Mouse (Mus musculus): ENCODE results near the gene Pkib.

Pkib gene

GRCm38 (mm10) chr10:57727666-57728065 is 95.9 kb downstream of the Pkib start:
- in situ Hi-C loops (cut with MboI; ENCODE audit: unreplicated experiment in 2 of 2), result loop anchor here (5.0 to 25.0 kb wide), 5 partner anchors 150 to 1410 kb away; no protein-coding TSS in a partner anchor

DNA sequence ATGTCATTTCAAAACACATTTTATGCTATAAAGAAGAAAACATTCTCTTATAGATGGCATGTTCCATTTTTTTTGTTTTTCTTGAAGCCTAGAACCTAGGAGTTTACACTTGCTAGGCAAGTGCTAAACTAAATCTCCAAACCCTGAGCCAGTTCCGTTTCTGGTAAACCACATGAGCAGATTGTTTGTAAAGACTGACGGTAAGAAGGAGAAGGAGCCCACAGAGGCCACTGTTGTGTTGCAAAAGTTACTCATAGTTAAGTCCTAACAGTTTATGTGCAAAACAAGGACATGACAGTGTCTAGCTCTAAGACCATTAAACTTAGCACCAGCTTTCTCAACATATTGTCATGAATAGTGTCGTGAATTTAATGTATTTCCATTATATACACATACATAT is 99.9 kb downstream of the Pkib start:
- in situ Hi-C loops (cut with MboI; ENCODE audit: unreplicated experiment in 2 of 2), result loop anchor here in 1 of 2 experiments (25.0 kb wide), 2 partner anchors 631 to 1406 kb away; no protein-coding TSS in a partner anchor

- in situ Hi-C loops (cut with MboI; ENCODE audit: unreplicated experiment in 2 of 2), result loop anchor here (10.0 to 25.0 kb wide), 3 partner anchors 276 to 1397 kb away; no protein-coding TSS in a partner anchor
Observed at GRCm38 (mm10) chr10:57740733-57741132, 109.0 kb downstream of the Pkib start.

GRCm38 (mm10) chr10:57741351-57741750 is 109.6 kb downstream of the Pkib start:
- in situ Hi-C loops (cut with MboI; ENCODE audit: unreplicated experiment in 2 of 2), result loop anchor here (10.0 to 25.0 kb wide), 3 partner anchors 277 to 1396 kb away; no protein-coding TSS in a partner anchor

GRCm38 (mm10) chr10:57743045-57743444 is 111.3 kb downstream of the Pkib start:
- in situ Hi-C loops (cut with MboI; ENCODE audit: unreplicated experiment in 2 of 2), result loop anchor here (10.0 to 25.0 kb wide), 3 partner anchors 278 to 1394 kb away; no protein-coding TSS in a partner anchor

DNA sequence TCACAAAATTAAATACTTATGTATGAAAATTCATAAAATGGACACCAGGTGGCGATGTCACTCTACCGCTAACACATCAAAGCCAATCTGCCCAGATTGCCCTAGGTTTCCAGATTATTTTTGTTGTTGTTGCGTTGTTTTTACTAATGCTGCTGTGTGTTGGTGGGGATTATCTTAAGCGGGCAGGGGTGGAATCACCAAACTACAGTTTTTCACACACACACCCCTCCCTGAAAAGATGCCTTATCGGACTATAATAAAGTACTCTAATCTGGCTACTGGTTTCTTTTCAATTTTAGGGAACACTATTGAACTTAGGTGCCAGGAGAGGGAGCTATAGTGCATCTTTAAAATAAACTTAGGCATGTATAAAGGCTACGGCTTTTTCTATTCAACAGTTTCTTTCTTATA is 111.8 kb downstream of the Pkib start:
- in situ Hi-C loops (cut with MboI; ENCODE audit: unreplicated experiment in 2 of 2), result loop anchor here (10.0 to 25.0 kb wide), 3 partner anchors 279 to 1394 kb away; no protein-coding TSS in a partner anchor

DNA sequence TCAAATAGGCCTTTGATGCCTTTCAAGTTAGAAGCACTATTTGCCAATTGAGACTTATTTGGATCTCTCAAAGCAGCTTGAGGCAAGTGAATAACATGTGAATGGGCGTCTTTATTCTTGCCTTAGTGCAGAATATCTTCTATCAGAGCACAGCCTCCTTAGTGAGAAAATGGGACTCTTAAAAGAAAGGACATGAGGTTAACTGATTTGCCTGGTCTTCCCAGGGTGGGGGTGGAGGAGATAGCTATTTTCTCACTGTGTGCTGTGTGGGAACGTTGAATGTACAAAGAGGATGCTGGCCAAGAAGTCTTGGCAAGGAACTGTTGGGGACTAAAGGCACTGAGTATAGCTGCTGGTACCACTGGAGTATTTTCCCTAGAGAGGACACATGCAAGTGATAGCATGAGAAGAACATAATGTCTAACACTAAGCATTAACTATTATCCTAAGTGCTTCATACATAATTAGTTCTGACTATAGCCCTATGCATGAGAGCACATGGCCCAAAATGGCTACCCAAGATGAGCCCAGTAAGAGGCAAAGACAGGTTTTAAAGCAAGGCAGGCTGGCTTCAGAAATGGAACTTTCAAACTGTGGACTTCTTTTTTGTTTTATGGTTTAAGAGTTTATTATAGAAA is 112.5 kb downstream of the Pkib start:
- in situ Hi-C loops (cut with MboI; ENCODE audit: unreplicated experiment in 2 of 2), result loop anchor here (10.0 to 25.0 kb wide), 3 partner anchors 279 to 1393 kb away; no protein-coding TSS in a partner anchor

DNA sequence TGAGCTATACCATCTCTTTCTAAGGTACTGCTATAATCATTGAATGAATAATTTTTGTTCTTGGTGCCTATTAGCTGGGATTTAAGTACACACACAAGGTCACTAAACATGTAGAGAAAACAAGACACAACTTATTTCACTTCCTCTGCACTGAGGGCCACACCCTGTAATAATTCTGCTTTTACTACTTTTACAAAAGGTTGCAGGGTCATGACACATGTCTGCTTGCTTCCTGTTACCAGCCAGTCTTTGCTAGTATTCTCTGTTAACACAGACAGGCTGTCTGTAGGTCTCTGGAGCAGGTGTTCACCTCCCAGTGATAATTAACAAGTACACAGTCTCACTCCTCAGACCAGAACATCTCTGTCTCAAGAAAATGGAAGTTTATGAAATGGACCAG is 113.7 kb downstream of the Pkib start:
- in situ Hi-C loops (cut with MboI; ENCODE audit: unreplicated experiment in 2 of 2), result loop anchor here (5.0 to 25.0 kb wide), 6 partner anchors 87 to 1392 kb away; no protein-coding TSS in a partner anchor

GRCm38 (mm10) chr10:57747127-57747526 is 115.3 kb downstream of the Pkib start:
- in situ Hi-C loops (cut with MboI; ENCODE audit: unreplicated experiment in 2 of 2), result loop anchor here (5.0 to 25.0 kb wide), 6 partner anchors 85 to 1390 kb away; no protein-coding TSS in a partner anchor

DNA sequence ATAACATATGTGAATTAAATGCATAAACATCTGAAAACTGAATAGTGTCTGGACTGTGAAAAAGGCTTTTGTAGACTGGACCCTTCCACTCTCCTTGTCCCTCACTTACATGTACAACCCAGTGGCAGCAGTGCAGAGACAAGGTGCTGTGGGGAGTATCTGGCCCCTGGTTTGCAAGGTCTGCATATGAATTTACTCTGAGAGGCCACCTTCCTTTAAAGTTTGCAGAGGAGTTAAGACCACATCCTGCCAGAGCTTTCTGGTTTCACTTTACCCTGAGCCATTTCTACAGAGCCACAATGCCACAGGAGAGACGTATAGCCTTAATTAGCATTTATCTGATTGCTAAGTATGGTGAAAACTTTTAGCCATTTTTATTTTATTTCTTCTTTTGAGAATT is 121.6 kb downstream of the Pkib start:
- in situ Hi-C loops (cut with MboI; ENCODE audit: unreplicated experiment in 2 of 2), result loop anchor here (10.0 kb wide), 1 partner anchor 501 kb away; the partner anchor contains the start of gene Gcc2 (in 2 of the 2)

DNA sequence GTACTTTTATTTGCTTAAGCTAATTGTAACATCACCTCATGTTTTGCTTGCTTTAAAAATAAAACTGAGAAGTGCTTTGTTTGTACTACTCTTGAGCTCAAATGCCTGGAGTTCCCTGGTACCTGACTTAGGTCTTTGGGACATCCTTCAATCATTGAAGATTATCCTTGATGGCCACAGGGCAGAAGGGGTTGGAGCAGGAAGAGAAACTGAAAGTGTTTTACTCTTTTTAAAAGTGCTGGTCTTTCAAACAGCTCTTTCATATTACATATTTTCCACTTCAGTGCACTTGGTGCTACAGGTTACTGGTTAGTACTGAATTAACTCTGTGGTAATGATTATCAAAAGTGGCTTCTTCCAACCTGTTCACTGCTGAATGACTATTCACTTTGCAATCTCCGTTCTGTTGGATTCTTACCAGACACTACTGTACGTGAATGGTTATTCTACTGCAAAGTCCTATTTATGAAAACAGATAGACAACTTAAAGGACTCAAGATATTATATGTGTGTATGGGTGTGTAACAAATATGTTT is 123.5 kb downstream of the Pkib start:
- in situ Hi-C loops (cut with MboI; ENCODE audit: unreplicated experiment in 2 of 2), result loop anchor here (10.0 kb wide), 1 partner anchor 500 kb away; the partner anchor contains the start of gene Gcc2 (in 2 of the 2)

DNA sequence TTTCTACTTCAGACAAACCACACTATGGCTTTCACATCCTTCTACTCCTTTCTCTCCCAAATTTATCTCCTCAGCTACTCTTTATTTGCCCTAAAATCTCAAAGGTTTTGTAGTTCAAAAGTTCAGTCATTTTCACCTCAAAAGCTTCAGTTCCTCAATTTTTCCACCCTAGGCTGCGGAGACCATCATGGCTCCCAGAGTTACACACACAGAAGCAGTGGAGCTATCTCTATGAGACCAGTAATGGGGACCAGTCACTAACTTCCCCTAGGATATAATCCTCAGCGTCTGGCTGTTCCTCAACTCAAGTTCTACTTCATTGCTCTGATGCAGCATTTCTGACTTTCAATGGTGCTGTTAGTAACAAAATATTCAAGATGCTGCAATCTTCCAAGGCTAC is 127.2 kb downstream of the Pkib start:
- in situ Hi-C loops (cut with MboI; ENCODE audit: unreplicated experiment in 2 of 2), result loop anchor here (10.0 kb wide), 1 partner anchor 496 kb away; the partner anchor contains the start of gene Gcc2 (in 2 of the 2)

DNA sequence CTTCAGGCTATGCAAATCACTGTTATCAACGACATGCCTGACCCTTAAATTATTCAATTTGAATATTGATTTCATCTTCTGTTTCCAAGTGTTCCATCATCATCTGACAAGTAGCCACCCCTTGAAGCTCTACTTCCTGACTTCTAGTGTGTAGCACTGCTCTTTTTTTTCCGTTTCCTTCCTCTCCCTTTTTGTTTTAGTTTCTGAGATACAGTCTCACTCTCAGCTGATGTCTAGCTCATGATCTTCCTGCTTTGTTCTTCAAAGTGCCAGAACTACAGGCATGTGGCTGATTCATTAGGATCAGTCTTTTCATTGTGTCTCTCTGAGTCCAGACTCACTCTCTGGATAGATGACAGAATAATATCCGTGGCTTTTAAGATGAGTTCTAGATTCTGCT is 128.9 kb downstream of the Pkib start:
- in situ Hi-C loops (cut with MboI; ENCODE audit: unreplicated experiment in 2 of 2), result no loop called here

DNA sequence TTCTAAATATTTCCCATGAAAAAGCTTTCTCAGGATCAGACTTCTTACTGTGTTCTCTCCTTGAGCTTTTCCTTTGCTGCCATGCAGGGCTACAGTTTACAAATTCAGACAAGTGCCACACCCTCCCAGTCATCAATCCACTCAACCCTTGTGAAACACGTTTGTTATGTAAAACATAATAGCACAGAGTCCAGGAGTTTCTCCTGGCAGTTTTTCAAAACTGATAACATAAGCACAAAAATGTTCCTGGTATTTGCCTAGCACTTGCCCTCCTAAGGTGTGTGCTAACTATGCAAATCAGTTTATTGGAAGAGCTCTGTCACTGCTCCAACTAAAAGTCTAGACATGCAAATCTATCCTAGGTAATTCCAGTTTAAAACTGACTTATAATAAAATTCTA is 131.3 kb downstream of the Pkib start:
- in situ Hi-C loops (cut with MboI; ENCODE audit: unreplicated experiment in 2 of 2), result no loop called here

DNA sequence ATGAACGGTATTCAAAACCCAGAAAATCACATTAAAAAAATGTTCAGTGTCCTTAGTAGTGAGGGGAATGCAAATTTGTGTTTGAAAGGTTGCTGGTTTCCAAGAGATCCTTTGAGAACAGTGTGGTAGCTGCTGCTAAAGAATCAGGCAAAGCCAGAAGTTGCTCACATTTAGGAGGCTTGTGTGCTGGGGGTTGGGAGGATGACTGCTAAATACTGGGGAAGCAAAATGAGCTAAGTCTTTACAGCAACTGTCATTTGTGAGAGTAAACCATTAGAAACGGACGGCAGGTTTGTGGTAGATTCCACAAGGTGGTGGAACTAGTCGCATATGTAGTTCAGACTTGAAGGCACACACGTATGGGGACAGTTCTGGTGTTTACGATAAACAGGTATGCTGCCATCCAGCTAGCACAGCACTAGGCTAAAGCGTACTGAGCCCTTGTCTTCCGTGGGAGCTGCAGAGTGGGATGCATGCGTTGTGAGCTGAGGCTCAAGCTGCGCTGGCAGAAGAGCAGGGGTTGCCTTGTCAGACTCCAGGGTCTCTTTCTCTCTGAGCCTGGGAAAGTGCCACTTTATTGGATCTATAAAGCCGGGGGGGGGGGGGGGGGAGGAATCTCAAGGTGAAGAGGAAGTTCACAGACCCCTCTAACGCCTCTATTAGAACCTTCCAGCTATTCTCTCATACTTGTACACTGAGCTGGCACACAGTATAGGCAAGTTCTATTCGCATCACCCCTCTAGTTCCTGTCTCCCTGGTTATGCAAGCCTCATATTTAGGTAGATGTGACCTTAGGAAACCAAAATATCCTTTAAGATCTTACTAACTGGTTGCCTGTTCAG is 151.7 kb downstream of the Pkib start:
- in situ Hi-C loops (cut with MboI; ENCODE audit: unreplicated experiment in 2 of 2), result no loop called here

- in situ Hi-C loops (cut with MboI; ENCODE audit: unreplicated experiment in 2 of 2), result no loop called here
Observed at GRCm38 (mm10) chr10:57784131-57784875, 152.5 kb downstream of the Pkib start.

DNA sequence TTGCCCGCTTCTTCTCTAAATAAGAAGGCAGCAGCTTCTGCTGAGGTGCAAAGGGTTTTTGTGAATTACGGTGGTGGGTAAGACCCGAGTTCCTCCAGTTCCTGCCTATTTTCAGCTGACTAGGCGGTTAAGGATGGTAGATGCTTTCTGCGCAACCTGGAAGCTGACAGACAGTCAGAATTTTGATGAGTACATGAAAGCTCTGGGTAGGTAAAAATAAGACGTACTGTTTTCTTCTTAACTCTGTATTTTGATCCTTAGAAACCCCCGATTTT is 153.0 kb downstream of the Pkib start, which contains the start of gene Fabp7:
Gene Fabp7, plus strand, starts transcription at position 6 of the 275 bp plus-strand sequence.
- in situ Hi-C loops (cut with MboI; ENCODE audit: unreplicated experiment in 2 of 2), result no loop called here

DNA sequence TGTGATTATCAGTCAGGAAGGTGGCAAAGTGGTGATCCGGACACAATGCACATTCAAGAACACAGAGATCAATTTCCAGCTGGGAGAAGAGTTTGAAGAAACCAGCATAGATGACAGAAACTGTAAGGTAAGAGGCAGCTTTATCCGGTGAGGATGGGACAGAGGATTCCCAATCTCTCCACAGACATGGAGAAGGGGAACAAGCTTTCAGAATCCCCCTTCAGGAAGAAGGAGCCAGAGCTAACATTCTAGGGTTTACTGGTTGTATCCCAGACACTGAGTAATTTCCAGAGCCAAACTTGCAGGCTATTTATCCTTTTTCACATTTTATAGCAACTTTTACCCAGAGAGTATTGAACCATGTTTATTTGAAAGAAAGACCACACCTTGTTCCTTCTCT is 153.8 kb downstream of the Pkib start:
- in situ Hi-C loops (cut with MboI; ENCODE audit: unreplicated experiment in 2 of 2), result no loop called here

All from v-Abl transformed pro-B cells (cell line).